Mouse (Mus musculus): Measurements from ENCODE around the gene Rps6ka3. TPM values are rescaled to one million over a fixed set of nuclear protein-coding genes. Genes with fewer than 3 reads are reported as not detected.

Gene Rps6ka3
- polyA plus RNA-seq, 1 experiment: 37.3 TPM

GRCm38 (mm10) chrX:159409253-159409652 is 199.1 kb downstream of the Rps6ka3 start:
- Histone ChIP-seq H3K4me3 (ENCODE audit: insufficient read depth, low read depth, low read length) (no peak overlapping the region), H3K4me1 (ENCODE audit: control insufficient read depth, insufficient read depth, insufficient read length, low read length) (no peaks in the 10 kb centered on the region), H3K27ac (replicated peaks; ENCODE audit: low read depth, low read length) (no peak overlapping the region)

- Histone ChIP-seq H3K4me1 (ENCODE audit: control insufficient read depth, insufficient read depth, insufficient read length, low read length) (no peaks in the 10 kb centered on the region), H3K4me3 (ENCODE audit: insufficient read depth, low read depth, low read length) (peak within 1 kb of the TSS; percentile 53), H3K27ac (replicated peaks; ENCODE audit: low read depth, low read length) (no peak within 1 kb of the TSS)
Measured at GRCm38 (mm10) chrX:159414130-159414828, 204.2 kb downstream of the Rps6ka3 start, which contains the start of gene Map7d2. TSS of gene Map7d2 (plus strand) at chrX:159414572.

GRCm38 (mm10) chrX:159414829-159415673 is 204.9 kb downstream of the Rps6ka3 start:
- no peaks in the 10 kb centered on the region for H3K4me1 ChIP-seq (ENCODE audit: control insufficient read depth, insufficient read depth, insufficient read length, low read length)
- no peak overlapping the region for H3K27ac ChIP-seq (replicated peaks; ENCODE audit: low read depth, low read length)
- H3K4me3 ChIP-seq (ENCODE audit: insufficient read depth, low read depth, low read length): peak overlapping the region; percentile 53

Other genes with a start within 250 kb of the Rps6ka3 start
- 52.1 and 61.4 TPM in 2 replicates for gene Eif1ax, start 161.9 kb downstream of the Rps6ka3 start, polyA plus RNA-seq (2012; ENCODE audit: insufficient read depth, insufficient read length, missing spikeins)
- not detected in 2 replicates for gene Map7d2, start 204.3 kb downstream of the Rps6ka3 start, polyA plus RNA-seq (2012; ENCODE audit: insufficient read depth, insufficient read length, missing spikeins)

Measured in brown adipose tissue, adult 24 weeks (tissue).